Mouse (Mus musculus) forebrain, postnatal 0 days (tissue): ENCODE measurements around the gene Gm49320. TPM values are rescaled to one million over a fixed set of nuclear protein-coding genes. Genes with fewer than 3 reads are reported as not detected.

Experiments
- ATAC-seq: fragments of 200-750 bp; cut with Nextera tagmentation; 2 replicates; pipeline ENCODE4 v1.8.0; 2017; ENCODE audit warnings: mild to moderate bottlenecking, moderate library complexity
- DNase-seq: peaks from one replicate; pipeline ENCODE4 v3.0.0-alpha.2; 2015
- H3K27ac ChIP-seq: fragments of 300-500 bp; sonication (generic); 2 replicates; pipeline ENCODE4 v1.5.1; 2014; ENCODE audit warnings: low read depth, mild to moderate bottlenecking, antibody characterized with exemption, low read length, moderate library complexity, mixed read lengths
- H3K27me3 ChIP-seq: fragments of 300-500 bp; sonication (generic); 2 replicates; pipeline ENCODE4 v1.6.1; 2014; ENCODE audit warnings: mild to moderate bottlenecking, low read length, mixed read lengths; ENCODE audit not compliant: insufficient read depth
- H3K36me3 ChIP-seq: fragments of 300-500 bp; sonication (generic); 2 replicates; pipeline ENCODE4 v1.6.1; 2014; ENCODE audit warnings: mild to moderate bottlenecking, moderate library complexity; ENCODE audit not compliant: insufficient read depth
- H3K4me1 ChIP-seq: fragments of 300-500 bp; sonication (generic); 2 replicates; pipeline ENCODE4 v1.6.1; 2014; ENCODE audit warnings: antibody characterized with exemption; ENCODE audit not compliant: insufficient read depth
- H3K4me2 ChIP-seq: fragments of 300-500 bp; sonication (generic); 2 replicates; pipeline ENCODE4 v1.6.1; 2014; ENCODE audit warnings: low read depth, mild to moderate bottlenecking, moderate library complexity
- H3K4me3 ChIP-seq: fragments of 300-500 bp; sonication (generic); 2 replicates; pipeline ENCODE4 v1.5.1; 2014; ENCODE audit warnings: low read depth, low read length, mixed read lengths
- H3K9ac ChIP-seq: fragments of 300-500 bp; sonication (generic); 2 replicates; pipeline ENCODE4 v1.6.1; 2014; ENCODE audit warnings: mild to moderate bottlenecking
- H3K9me3 ChIP-seq: fragments of 300-500 bp; sonication (generic); 2 replicates; pipeline ENCODE4 v1.6.1; 2016; ENCODE audit warnings: low read length
- CTCF ChIP-seq: sonication (generic); IDR thresholded peaks from 2 replicates; pipeline ENCODE4 v1.5.1; 2016; ENCODE audit warnings: antibody characterized with exemption, control low read depth, low read depth
- WGBS: fragments of 180-500 bp; shearing (Covaris S2); extraction: QIAGEN DNeasy Blood & Tissue Kit; methylation state at CpG from one replicate; pipeline ENCODE4 v1.1.7; 2014; 5-methylcytosine and 5-hydroxymethylcytosine counted together
- polyA plus RNA-seq: library from polyadenylated mRNA; unstranded; fragments of >200 nt; fragmentation: Nextera tagmentation; extraction: Ambion mirVana; gene quantifications from 2 replicates; pipeline ENCODE4 v1.2.1, GENCODE M21; 2015
- total RNA-seq: library from RNA; depleted of rRNA; stranded (reverse); fragments of >200 nt; gene quantifications from 2 replicates; pipeline ENCODE4 v1.2.3, GENCODE M21; 2014

The Gm49320 gene
- total and polyA plus RNA-seq, 2 experiments from 2014 or later: 0.67 TPM; not detected in 1

GRCm38 (mm10) chr8:4226739-4227347 is 11.8 kb upstream of the Gm49320 start, which contains the start of gene Lrrc8e:
Gene Lrrc8e (plus strand): TSS chr8:4226827.
- 6% methylated on average over 32 of the region's 33 CpGs for WGBS
- Histone ChIP-seq H3K9ac (no peak within 1 kb of the TSS), H3K36me3 (no peaks in the 10 kb centered on the region), H3K9me3 (no peaks in the 10 kb centered on the region), H3K4me1 (no peaks in the 10 kb centered on the region), H3K4me2 (0 out of 2 replicates have a peak within 1 kb of the TSS, but pooled peaks have one; percentile 17), H3K4me3 (no peak within 1 kb of the TSS), H3K27ac (no peak within 1 kb of the TSS), H3K27me3 (no peaks in the 10 kb centered on the region)
- DNase-seq: no peak
- no peak for TF ChIP-seq CTCF
- no peak for ATAC-seq

GRCm38 (mm10) chr8:4227919-4228318 is 10.7 kb upstream of the Gm49320 start:
- H3K4me3 ChIP-seq: no peak overlapping the region
- no peaks in the 10 kb centered on the region for H3K36me3 ChIP-seq
- no peak overlapping the region for H3K4me2 ChIP-seq
- 95% methylated on average over 4 of the region's 4 CpGs for WGBS
- no peak for ATAC-seq
- H3K9me3 ChIP-seq: no peaks in the 10 kb centered on the region
- TF ChIP-seq CTCF: no peak
- DNase-seq: no peak
- H3K27ac ChIP-seq: no peak overlapping the region
- no peaks in the 10 kb centered on the region for H3K27me3 ChIP-seq
- H3K9ac ChIP-seq: no peak overlapping the region
- no peaks in the 10 kb centered on the region for H3K4me1 ChIP-seq

- 70% methylated on average over 5 of the region's 5 CpGs for WGBS
Observed at GRCm38 (mm10) chr8:4229784-4230183, 8.9 kb upstream of the Gm49320 start.

GRCm38 (mm10) chr8:4230612-4231351 is 7.9 kb upstream of the Gm49320 start:
- Histone ChIP-seq H3K27me3 (no peaks in the 10 kb centered on the region), H3K4me1 (no peaks in the 10 kb centered on the region), H3K27ac (no peak overlapping the region), H3K4me3 (no peak overlapping the region), H3K4me2 (no peak overlapping the region), H3K9me3 (no peaks in the 10 kb centered on the region), H3K9ac (no peak overlapping the region), H3K36me3 (no peaks in the 10 kb centered on the region)
- TF ChIP-seq CTCF: no peak
- 70% methylated on average over 10 of the region's 10 CpGs for WGBS
- no peak for DNase-seq
- no peak for ATAC-seq

More at GRCm38 (mm10) chr8:4229784-4230183, 8.9 kb upstream of the Gm49320 start:
- Histone ChIP-seq H3K4me1 (no peaks in the 10 kb centered on the region), H3K9me3 (no peaks in the 10 kb centered on the region), H3K27me3 (no peaks in the 10 kb centered on the region), H3K27ac (no peak overlapping the region), H3K9ac (no peak overlapping the region), H3K36me3 (no peaks in the 10 kb centered on the region), H3K4me3 (no peak overlapping the region), H3K4me2 (no peak overlapping the region)
- ATAC-seq (no peak), DNase-seq (no peak)
- no peak for TF ChIP-seq CTCF

- TF ChIP-seq CTCF: no peak
- 17% methylated on average over 15 of the region's 15 CpGs for WGBS
- H3K9ac ChIP-seq: peak overlapping the region; percentile 54
- H3K4me3 ChIP-seq: peak overlapping the region; percentile 84
- H3K9me3 ChIP-seq: no peaks in the 10 kb centered on the region
- no peak for DNase-seq
- no peaks in the 10 kb centered on the region for H3K27me3 ChIP-seq
- H3K4me2 ChIP-seq: peak overlapping the region; percentile 59
- no peak for ATAC-seq
- H3K4me1 ChIP-seq: peaks cover 12% of the 10 kb centered on the region
- H3K27ac ChIP-seq: peak overlapping the region; percentile 89
- peaks cover 20% of the 10 kb centered on the region for H3K36me3 ChIP-seq
Observed at GRCm38 (mm10) chr8:4237814-4238433, 741 bp upstream of the Gm49320 start.

GRCm38 (mm10) chr8:4239193-4239890 is 677 bp downstream of the Gm49320 start:
- no peak; the same call in 1 of the 2 replicates for ATAC-seq

More at GRCm38 (mm10) chr8:4239193-4239890, 677 bp downstream of the Gm49320 start:
- Histone ChIP-seq H3K4me3 (peak overlapping the region; percentile 84), H3K4me2 (peak overlapping the region; percentile 88), H3K9me3 (no peaks in the 10 kb centered on the region), H3K27ac (peak overlapping the region; percentile 89), H3K27me3 (no peaks in the 10 kb centered on the region), H3K9ac (peak overlapping the region; percentile 78), H3K36me3 (peaks cover 34% of the 10 kb centered on the region), H3K4me1 (peaks cover 12% of the 10 kb centered on the region)
- DNase-seq: no peak
- no peak for TF ChIP-seq CTCF
- 13% methylated on average over 19 of the region's 19 CpGs for WGBS
